ENCODE assay signal across 8 mouse cellular contexts in genomic region chr17:83866582-83866981, GRCm38 (mm10). TPM values are rescaled to one million over a fixed set of nuclear protein-coding genes. Genes with fewer than 3 reads are reported as not detected.
A peak's percentile ranks its signal among the peaks of the same experiment; 100 is the strongest.
DNase-seq lines count a peak whose midpoint lies in the region; ATAC-seq lines count a peak whose summit lies in the region.
"Had no signal": no experiment of that assay in that cellular context is flagged by ENCODE, and none has a peak within 500 bp of the region (broad histone marks: within the 10 kb centered on the region; RNA-seq: fewer than 3 reads in every experiment).

No protein-coding gene starts in this region.

- peaks cover 27% of the 10 kb centered on the region; the same call in 1 of the 2 replicates for H3K4me1 ChIP-seq in hindbrain, embryonic 10.5 days (replicated peaks)
- peaks cover 3% of the 10 kb centered on the region; the same call in 1 of the 2 replicates for H3K4me1 ChIP-seq in hindbrain, embryonic 16.5 days (ENCODE audit: control insufficient read depth, insufficient read depth, low read depth, low read length)

- no peak overlapping the region for H3K4me2 ChIP-seq in hindbrain, embryonic 16.5 days (ENCODE audit: low read length)
- H3K4me2 ChIP-seq: embryonic facial prominence, embryonic 13.5 days had no signal

- peaks cover 17% of the 10 kb centered on the region for H3K27me3 ChIP-seq in hindbrain, embryonic 10.5 days (ENCODE audit: insufficient read depth, poor library complexity, severe bottlenecking)
- no peaks in the 10 kb centered on the region for H3K27me3 ChIP-seq in hindbrain, embryonic 16.5 days (replicated peaks; ENCODE audit: control insufficient read depth, insufficient read depth, low read length)

- H3K9ac ChIP-seq in hindbrain, embryonic 16.5 days (ENCODE audit: low read depth, low read length): no peak overlapping the region
- H3K9ac ChIP-seq: embryonic facial prominence, embryonic 13.5 days had no signal

- no peaks in the 10 kb centered on the region for H3K9me3 ChIP-seq in hindbrain, embryonic 10.5 days
- H3K9me3 ChIP-seq in hindbrain, embryonic 16.5 days (ENCODE audit: control insufficient read depth, low read length): no peaks in the 10 kb centered on the region
- H3K9me3 ChIP-seq: embryonic facial prominence, embryonic 13.5 days had no signal

- DNase-seq in hindbrain, embryonic 10.5 days (ENCODE audit: low spot score): peak; percentile 71
- DNase-seq in right cerebral cortex, postnatal 14 days: peak; percentile 38
- DNase-seq in right cerebral cortex, postnatal 36 days (ENCODE audit: low spot score in 2 of 2): no peak
- DNase-seq in embryo, embryonic 10 days (ENCODE audit: low spot score): peak; percentile 79
- DNase-seq in right cerebral cortex, postnatal 4 days: peak; percentile 46
- DNase-seq in adrenal gland, adult 2 months: no peak

- no peak for ATAC-seq in hindbrain, embryonic 16.5 days

- no peak overlapping the region for H3K4me3 ChIP-seq in hindbrain, embryonic 10.5 days
- H3K4me3 ChIP-seq in hindbrain, embryonic 16.5 days (ENCODE audit: low read length): no peak overlapping the region
- H3K4me3 ChIP-seq: embryonic facial prominence, embryonic 13.5 days had no signal

- 15% methylated on average over 10 of the region's 10 CpGs for WGBS in hindbrain, embryonic 10.5 days
- WGBS in hindbrain, embryonic 16.5 days: 13% methylated on average over 10 of the region's 10 CpGs

- H3K27ac ChIP-seq in hindbrain, embryonic 10.5 days: no peak overlapping the region
- H3K27ac ChIP-seq in hindbrain, embryonic 16.5 days (ENCODE audit: low read depth, low read length): no peak overlapping the region
- H3K27ac ChIP-seq: embryonic facial prominence, embryonic 13.5 days had no signal

- H3K36me3 ChIP-seq in hindbrain, embryonic 10.5 days: no peaks in the 10 kb centered on the region
- no peaks in the 10 kb centered on the region for H3K36me3 ChIP-seq in hindbrain, embryonic 16.5 days (ENCODE audit: control insufficient read depth, insufficient read depth, low read length)
- H3K36me3 ChIP-seq: embryonic facial prominence, embryonic 13.5 days had no signal

RNA-seq across cellular contexts. Expression of gene Haao, which starts 18.8 kb away (rescaled TPM):
- 0.41 and 0.54 TPM in 2 replicates for polyA plus RNA-seq in hindbrain, embryonic 10.5 days (2016; fragmentation: Nextera tagmentation; extraction: Ambion mirVana)
- 0.15 and 0.51 TPM in 2 replicates for polyA plus RNA-seq in hindbrain, embryonic 16.5 days (2015; fragmentation: Nextera tagmentation; extraction: Ambion mirVana)
- total RNA-seq in adrenal gland, adult 2 months (2021): 1 to 10 TPM; 1.2 to 1.7 TPM
- polyA plus RNA-seq in adrenal gland, adult 2 months (2012; rRNA removed): 1.6 and 1.8 TPM in 2 replicates

Comparison
In these comparisons a context has a peak if more than half of its experiments do, and no peak if none do; other contexts are left out.
1. DNase-seq: peak in hindbrain, embryonic 10.5 days (single experiment), right cerebral cortex, postnatal 14 days (single experiment), embryo, embryonic 10 days (single experiment) and right cerebral cortex, postnatal 4 days (single experiment); none in right cerebral cortex, postnatal 36 days (0 of 2) and adrenal gland, adult 2 months (single experiment).